Mouse (Mus musculus) kidney, embryonic 16.5 days (tissue): Measurements from ENCODE around the gene Jade1. TPM values are rescaled to one million over a fixed set of nuclear protein-coding genes. Genes with fewer than 3 reads are reported as not detected.

Experiments used
- ATAC-seq: fragments of 200-750 bp; cut with Nextera tagmentation; 2 replicates; pipeline ENCODE4 v1.8.0; 2017; ENCODE audit warnings: moderate TSS enrichment; ENCODE audit not compliant: low FRiP score, low TSS enrichment
- H3K27ac ChIP-seq: fragments of 300-500 bp; sonication (generic); 2 replicates; pipeline ENCODE4 v1.5.1; 2014; ENCODE audit warnings: low read length
- H3K27me3 ChIP-seq: fragments of 300-500 bp; sonication (generic); 2 replicates; pipeline ENCODE4 v1.6.1; 2014; ENCODE audit warnings: low read length, control low read depth, mixed read lengths; ENCODE audit not compliant: insufficient read depth
- H3K36me3 ChIP-seq: fragments of 300-500 bp; sonication (generic); 2 replicates; pipeline ENCODE4 v1.6.1; 2014; ENCODE audit warnings: low read length, control low read depth, mixed read lengths; ENCODE audit not compliant: insufficient read depth
- H3K4me1 ChIP-seq: fragments of 300-500 bp; sonication (generic); 2 replicates; pipeline ENCODE4 v1.6.1; 2014; ENCODE audit warnings: low read length, control low read depth, mixed read lengths; ENCODE audit not compliant: insufficient read depth
- H3K4me2 ChIP-seq: fragments of 300-500 bp; sonication (generic); replicated peaks from 2 replicates; pipeline ENCODE4 v1.6.1; 2014; ENCODE audit warnings: low read depth, low read length
- H3K4me3 ChIP-seq: fragments of 300-500 bp; sonication (generic); 2 replicates; pipeline ENCODE4 v1.5.1; 2014; ENCODE audit warnings: mild to moderate bottlenecking, low read length
- H3K9ac ChIP-seq: fragments of 300-500 bp; sonication (generic); replicated peaks from 2 replicates; pipeline ENCODE4 v1.6.1; 2014; ENCODE audit warnings: low read length
- H3K9me3 ChIP-seq: fragments of 300-500 bp; sonication (generic); 2 replicates; pipeline ENCODE4 v1.6.1; 2016; ENCODE audit warnings: low read length, control low read depth
- WGBS: fragments of 180-500 bp; shearing (Covaris S2); extraction: QIAGEN DNeasy Blood & Tissue Kit; methylation state at CpG from one replicate; pipeline ENCODE4 v1.1.7; 2014; 5-methylcytosine and 5-hydroxymethylcytosine counted together
- polyA plus RNA-seq: library from polyadenylated mRNA; unstranded; fragments of >200 nt; fragmentation: Nextera tagmentation; extraction: Ambion mirVana; gene quantifications from 2 replicates; pipeline ENCODE4 v1.2.1, GENCODE M21; 2015

The Jade1 gene
- polyA plus RNA-seq, 1 experiment from 2014 or later = 21.2 TPM

DNA sequence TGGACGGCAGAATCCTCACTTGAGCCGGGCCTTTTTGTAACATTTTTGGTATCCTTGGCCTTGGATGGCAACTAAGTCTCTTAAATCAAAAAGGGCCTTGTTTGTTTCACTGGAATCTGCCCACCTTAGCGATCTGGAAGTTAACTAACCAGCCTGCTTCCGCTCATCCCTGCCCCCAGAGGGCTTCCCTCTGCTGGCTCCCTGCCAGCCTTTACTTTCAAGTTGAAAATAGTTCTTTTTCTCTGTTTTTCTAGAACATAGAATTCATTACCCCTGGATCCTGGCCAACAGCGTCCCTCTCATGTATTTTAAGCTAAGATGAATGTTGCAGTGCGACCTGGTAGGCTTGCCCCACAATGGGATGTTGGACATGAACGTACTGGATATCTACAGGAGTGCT is 11.1 kb upstream of the Jade1 start:
- no peaks in the 10 kb centered on the region for H3K36me3 ChIP-seq
- H3K27me3 ChIP-seq = no peaks in the 10 kb centered on the region
- H3K4me1 ChIP-seq = no peaks in the 10 kb centered on the region
- no peak overlapping the region for H3K9ac ChIP-seq
- H3K9me3 ChIP-seq = no peaks in the 10 kb centered on the region
- 26% methylated on average over 7 of the region's 7 CpGs for WGBS
- no peak overlapping the region for H3K27ac ChIP-seq
- H3K4me2 ChIP-seq = no peak overlapping the region
- ATAC-seq = 0 out of 2 replicates have a peak, but pooled peaks have one; percentile 39
- H3K4me3 ChIP-seq = no peak overlapping the region

DNA sequence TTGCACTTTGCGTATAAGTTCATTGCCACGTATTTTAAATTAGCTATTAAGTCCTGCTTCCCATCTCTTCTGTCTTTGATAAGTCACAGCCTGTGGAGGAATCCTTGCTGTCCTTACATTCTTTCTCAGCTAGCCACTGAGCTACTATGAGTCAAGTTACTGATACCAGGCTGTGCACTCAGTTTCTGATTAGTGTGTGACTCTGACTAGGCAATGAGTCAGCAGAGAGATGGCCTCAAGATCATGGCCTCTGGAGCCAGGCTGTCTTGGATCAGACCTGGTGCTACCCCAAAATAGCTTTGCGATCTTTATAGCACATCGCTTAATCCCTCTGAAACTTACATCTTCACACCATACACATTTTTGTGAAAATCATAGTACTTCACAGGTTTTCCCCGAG is 8.2 kb upstream of the Jade1 start:
- 93% methylated on average over 5 of the region's 5 CpGs for WGBS
- Histone ChIP-seq H3K9me3 (no peaks in the 10 kb centered on the region), H3K4me1 (no peaks in the 10 kb centered on the region), H3K9ac (no peak overlapping the region), H3K4me2 (no peak overlapping the region), H3K27ac (no peak overlapping the region), H3K4me3 (no peak overlapping the region), H3K36me3 (no peaks in the 10 kb centered on the region), H3K27me3 (no peaks in the 10 kb centered on the region)
- ATAC-seq = no peak

GRCm38 (mm10) chr3:41548238-41548637 is 7.3 kb upstream of the Jade1 start:
- no peak overlapping the region for H3K9ac ChIP-seq
- no peak overlapping the region for H3K4me3 ChIP-seq
- no peak overlapping the region for H3K27ac ChIP-seq
- H3K36me3 ChIP-seq = no peaks in the 10 kb centered on the region
- H3K9me3 ChIP-seq = no peaks in the 10 kb centered on the region
- no peak overlapping the region for H3K4me2 ChIP-seq
- H3K27me3 ChIP-seq = no peaks in the 10 kb centered on the region
- ATAC-seq = no peak
- no peaks in the 10 kb centered on the region for H3K4me1 ChIP-seq
- 77% methylated on average over 4 of the region's 4 CpGs for WGBS

- WGBS = 68% methylated on average over 3 of the region's 3 CpGs
- no peaks in the 10 kb centered on the region for H3K27me3 ChIP-seq
- H3K36me3 ChIP-seq = no peaks in the 10 kb centered on the region
- H3K4me2 ChIP-seq = no peak overlapping the region
- no peak overlapping the region for H3K27ac ChIP-seq
- no peak for ATAC-seq
- peaks cover 4% of the 10 kb centered on the region for H3K9me3 ChIP-seq
- H3K4me3 ChIP-seq = no peak overlapping the region
- H3K9ac ChIP-seq = no peak overlapping the region
- H3K4me1 ChIP-seq = no peaks in the 10 kb centered on the region
Observed at GRCm38 (mm10) chr3:41551671-41552070, 3.9 kb upstream of the Jade1 start.

DNA sequence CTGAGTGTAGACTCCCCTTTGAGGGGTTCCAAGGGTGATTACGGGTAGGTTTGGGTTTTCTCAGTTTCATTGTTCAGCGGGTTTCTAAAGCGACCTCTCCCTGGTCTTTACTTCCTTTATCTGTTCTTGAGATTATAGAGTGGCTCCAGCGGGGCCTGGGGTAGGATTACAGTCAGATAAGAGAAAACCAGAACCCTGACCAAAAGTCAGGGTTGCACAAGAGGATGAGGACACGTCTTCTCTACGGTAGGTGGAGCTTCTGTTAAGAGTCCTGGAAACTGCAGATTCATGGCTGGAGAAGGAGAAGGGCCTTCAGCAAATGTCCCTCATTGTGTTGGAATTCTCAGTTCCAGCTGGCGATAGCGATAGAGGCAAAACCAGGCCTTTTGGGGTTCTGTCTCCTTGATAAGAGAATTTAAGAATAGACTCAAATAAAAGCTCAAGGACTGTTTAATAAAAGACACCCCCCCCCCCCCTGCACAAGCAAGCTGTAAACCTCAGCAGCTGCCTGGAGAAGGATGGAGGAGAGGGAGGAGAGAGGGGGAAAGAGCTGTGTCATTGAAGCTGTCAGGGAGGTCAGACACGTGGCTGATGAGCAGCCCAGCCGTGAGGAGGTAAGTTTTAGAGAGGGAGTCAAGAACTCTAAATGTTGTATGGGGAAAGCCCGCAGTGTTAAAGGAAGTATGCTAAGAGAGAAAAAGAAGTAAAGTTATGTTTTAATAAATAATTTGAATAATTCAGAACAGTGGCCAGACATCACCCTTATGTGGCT is 2.6 kb upstream of the Jade1 start:
- peaks cover 4% of the 10 kb centered on the region for H3K9me3 ChIP-seq
- no peaks in the 10 kb centered on the region for H3K27me3 ChIP-seq
- 68% methylated on average over 11 of the region's 11 CpGs for WGBS
- no peak overlapping the region for H3K27ac ChIP-seq
- no peak overlapping the region for H3K4me2 ChIP-seq
- H3K4me3 ChIP-seq = no peak overlapping the region
- no peaks in the 10 kb centered on the region for H3K36me3 ChIP-seq
- no peak for ATAC-seq
- H3K9ac ChIP-seq = no peak overlapping the region
- H3K4me1 ChIP-seq = no peaks in the 10 kb centered on the region

- ATAC-seq = no peak
- no peak overlapping the region for H3K27ac ChIP-seq
- no peak overlapping the region for H3K9ac ChIP-seq
- H3K4me3 ChIP-seq = no peak overlapping the region
- no peak overlapping the region for H3K4me2 ChIP-seq
- no peaks in the 10 kb centered on the region for H3K4me1 ChIP-seq
- no peaks in the 10 kb centered on the region for H3K27me3 ChIP-seq
- no peaks in the 10 kb centered on the region for H3K36me3 ChIP-seq
- whole genome bisulfite sequencing = 69% methylated on average over 4 of the region's 4 CpGs
- peaks cover 4% of the 10 kb centered on the region for H3K9me3 ChIP-seq
Observed at GRCm38 (mm10) chr3:41553681-41554080, 1.9 kb upstream of the Jade1 start.

DNA sequence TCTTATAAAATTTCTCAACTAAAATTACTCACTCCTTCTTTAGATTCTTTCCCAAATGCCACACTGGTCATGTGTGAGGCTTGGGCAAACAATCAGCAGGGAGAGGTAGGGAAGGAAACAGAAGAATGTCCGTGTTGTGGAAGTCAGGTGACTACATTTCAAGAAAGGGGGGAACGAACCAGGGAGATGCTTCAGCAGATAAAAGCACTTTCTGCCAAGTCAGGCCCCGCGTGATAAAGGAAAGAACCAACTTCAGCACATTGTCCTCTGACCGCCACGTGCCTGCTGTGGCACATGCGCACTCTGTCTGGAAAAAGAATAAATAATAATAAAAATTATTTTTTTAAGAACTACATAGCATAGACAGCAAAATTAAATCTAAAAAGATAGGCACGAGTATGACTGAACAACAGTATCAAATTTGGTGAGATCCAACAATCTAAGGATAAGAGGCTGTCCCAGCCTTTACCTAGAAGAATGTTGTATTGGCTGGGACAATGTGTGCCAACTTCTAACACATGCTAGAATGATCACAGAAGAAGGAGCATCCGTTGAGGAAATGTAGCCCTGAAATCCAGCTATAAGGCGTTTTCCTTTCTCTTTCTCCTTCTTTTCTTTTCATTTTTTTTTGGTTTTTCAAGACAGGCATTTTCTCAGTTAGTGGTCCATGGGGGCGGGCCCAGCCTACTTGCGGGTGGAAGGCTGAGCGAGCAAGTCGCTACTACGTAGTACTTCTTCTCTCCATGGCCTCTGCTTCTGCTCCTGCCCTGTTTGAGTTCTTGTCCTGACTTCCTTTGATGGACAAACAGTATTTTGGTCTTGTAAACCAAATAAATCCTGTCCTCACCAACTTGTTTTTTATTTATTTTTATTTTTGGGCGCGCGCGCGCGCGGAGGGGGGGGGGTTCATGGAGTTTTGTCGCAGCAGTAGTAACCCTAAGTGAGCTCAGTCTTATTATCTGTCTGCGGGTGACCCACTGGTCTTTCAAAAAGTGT is 753 bp upstream of the Jade1 start:
- Histone ChIP-seq H3K4me1 (no peaks in the 10 kb centered on the region), H3K4me3 (no peak overlapping the region), H3K27me3 (no peaks in the 10 kb centered on the region), H3K4me2 (no peak overlapping the region), H3K27ac (no peak overlapping the region), H3K36me3 (no peaks in the 10 kb centered on the region), H3K9me3 (peaks cover 4% of the 10 kb centered on the region), H3K9ac (no peak overlapping the region)
- WGBS = 90% methylated on average over 24 of the region's 24 CpGs
- ATAC-seq = no peak

GRCm38 (mm10) chr3:41556451-41557266 is 1.1 kb downstream of the Jade1 start:
- Histone ChIP-seq H3K27me3 (no peaks in the 10 kb centered on the region), H3K4me1 (no peaks in the 10 kb centered on the region), H3K27ac (no peak overlapping the region), H3K9ac (no peak overlapping the region), H3K4me3 (no peak overlapping the region), H3K4me2 (no peak overlapping the region), H3K36me3 (no peaks in the 10 kb centered on the region), H3K9me3 (peaks cover 4% of the 10 kb centered on the region)
- no peak for ATAC-seq
- WGBS = 91% methylated on average over 8 of the region's 11 CpGs

- ATAC-seq = no peak
- Histone ChIP-seq H3K9ac (no peak overlapping the region), H3K4me1 (no peaks in the 10 kb centered on the region), H3K4me2 (no peak overlapping the region), H3K36me3 (no peaks in the 10 kb centered on the region), H3K27ac (no peak overlapping the region), H3K9me3 (peaks cover 4% of the 10 kb centered on the region), H3K27me3 (no peaks in the 10 kb centered on the region), H3K4me3 (no peak overlapping the region)
- WGBS = 89% methylated on average over 19 of the region's 19 CpGs
Observed at GRCm38 (mm10) chr3:41557267-41557995, 1.9 kb downstream of the Jade1 start.
